Mouse (Mus musculus) adrenal gland, adult 18-20 months (tissue): ENCODE data around the gene Zfyve28. TPM values are rescaled to one million over a fixed set of nuclear protein-coding genes. Genes with fewer than 3 reads are reported as not detected.

ENCODE experiments used
- DNase-seq, 2 experiments: peaks; one replicate each; pipeline ENCODE4 v3.0.0; 2021 to 2022; ENCODE audit warnings: low spot score in 2 of 2
- total RNA-seq, 2 experiments: library from RNA; stranded (reverse); gene quantifications; 1 replicate in 1 of 2; 2 replicates in 1 of 2; pipeline ENCODE4 v1.2.3; 2021

Gene Zfyve28
- total RNA-seq, 2 experiments from 2014 or later = 0.53 to 1.0 TPM

GRCm38 (mm10) chr5:34185051-34185580 lies 103.1 kb downstream of the Zfyve28 start:
- DNase-seq = peak in 1 of 2 experiments; percentile 19

GRCm38 (mm10) chr5:34183976-34184375 lies 104.3 kb downstream of the Zfyve28 start:
- peak in 1 of 2 experiments; percentile 16 for DNase-seq

- DNase-seq = peak; percentile 19 to 48
Measured at GRCm38 (mm10) chr5:34183156-34183880, 104.9 kb downstream of the Zfyve28 start.

- DNase-seq = peak; percentile 7 to 40
Measured at GRCm38 (mm10) chr5:34182486-34182885, 105.8 kb downstream of the Zfyve28 start.

GRCm38 (mm10) chr5:34177821-34178220 lies 110.4 kb downstream of the Zfyve28 start:
- no peak for DNase-seq

GRCm38 (mm10) chr5:34177091-34177490 lies 111.2 kb downstream of the Zfyve28 start:
- DNase-seq = peak in 1 of 2 experiments; percentile 4

- DNase-seq = no peak
Measured at GRCm38 (mm10) chr5:34176691-34177090, 111.6 kb downstream of the Zfyve28 start.

- no peak for DNase-seq
Measured at GRCm38 (mm10) chr5:34175403-34175694, 112.9 kb downstream of the Zfyve28 start.

- peak in 1 of 2 experiments; percentile 2 for DNase-seq
Measured at GRCm38 (mm10) chr5:34174550-34175402, 113.5 kb downstream of the Zfyve28 start.

GRCm38 (mm10) chr5:34174021-34174420 lies 114.2 kb downstream of the Zfyve28 start:
- no peak for DNase-seq

GRCm38 (mm10) chr5:34170726-34171125 lies 117.5 kb downstream of the Zfyve28 start:
- no peak for DNase-seq

GRCm38 (mm10) chr5:34169954-34170353 lies 118.3 kb downstream of the Zfyve28 start:
- no peak for DNase-seq

- DNase-seq = peak; percentile 90 to 94
Measured at GRCm38 (mm10) chr5:34168950-34169891, 119.0 kb downstream of the Zfyve28 start, which contains the start of the genes Poln and Haus3. TSS of gene Poln (minus strand) at chr5:34169448. TSS of gene Haus3 (minus strand) at chr5:34169527.

- DNase-seq = no peak
Measured at GRCm38 (mm10) chr5:34167857-34168256, 120.4 kb downstream of the Zfyve28 start.

GRCm38 (mm10) chr5:34165793-34166192 lies 122.5 kb downstream of the Zfyve28 start:
- DNase-seq = no peak

GRCm38 (mm10) chr5:34148476-34148875 lies 139.8 kb downstream of the Zfyve28 start:
- no peak for DNase-seq

- no peak for DNase-seq
Measured at GRCm38 (mm10) chr5:34147554-34147953, 140.7 kb downstream of the Zfyve28 start.
